Mouse (Mus musculus): ENCODE results near the gene Gm10309.

The Gm10309 gene

GRCm38 (mm10) chr17:86467291-86467898 is 37.6 kb downstream of the Gm10309 start:
- DNase-seq, result no peak

- no peak for DNase-seq
These were observed 38.2 kb downstream of the Gm10309 start for GRCm38 (mm10) chr17:86466871-86467270.

GRCm38 (mm10) chr17:86466412-86466811 is 38.6 kb downstream of the Gm10309 start:
- DNase-seq, result no peak

GRCm38 (mm10) chr17:86465865-86466264 is 39.2 kb downstream of the Gm10309 start:
- no peak for DNase-seq

- DNase-seq, result peak; percentile 96
These were observed 40.2 kb downstream of the Gm10309 start for GRCm38 (mm10) chr17:86464689-86465363.

- DNase-seq, result no peak
These were observed 40.8 kb downstream of the Gm10309 start for GRCm38 (mm10) chr17:86464197-86464596.

- DNase-seq, result no peak
These were observed 41.7 kb downstream of the Gm10309 start for GRCm38 (mm10) chr17:86463369-86463768.

- DNase-seq, result no peak
These were observed 44.2 kb downstream of the Gm10309 start for GRCm38 (mm10) chr17:86460645-86461430.

GRCm38 (mm10) chr17:86458302-86458980 is 46.6 kb downstream of the Gm10309 start:
- DNase-seq, result no peak

- DNase-seq, result no peak
These were observed 48.5 kb downstream of the Gm10309 start for GRCm38 (mm10) chr17:86456512-86456911.

- no peak for DNase-seq
These were observed 50.7 kb downstream of the Gm10309 start for GRCm38 (mm10) chr17:86454351-86454706.

- DNase-seq, result no peak
These were observed 51.2 kb downstream of the Gm10309 start for GRCm38 (mm10) chr17:86453673-86454350.

- no peak for DNase-seq
These were observed 52.1 kb downstream of the Gm10309 start for GRCm38 (mm10) chr17:86452934-86453333.

Data from cerebellum, adult 9-10 months (tissue).